Mouse (Mus musculus): ENCODE results near the gene Dlgap5.

Gene Dlgap5

GRCm38 (mm10) chr14:47395462-47396026 lies 22.7 kb downstream of the Dlgap5 start:
- DNase-seq (ENCODE audit: low spot score in 2 of 2): no peak

GRCm38 (mm10) chr14:47395007-47395406 lies 23.2 kb downstream of the Dlgap5 start:
- no peak for DNase-seq (ENCODE audit: low spot score in 2 of 2)

- DNase-seq (ENCODE audit: low spot score in 2 of 2): no peak
These were observed 24.7 kb downstream of the Dlgap5 start for GRCm38 (mm10) chr14:47393354-47394094.

DNA sequence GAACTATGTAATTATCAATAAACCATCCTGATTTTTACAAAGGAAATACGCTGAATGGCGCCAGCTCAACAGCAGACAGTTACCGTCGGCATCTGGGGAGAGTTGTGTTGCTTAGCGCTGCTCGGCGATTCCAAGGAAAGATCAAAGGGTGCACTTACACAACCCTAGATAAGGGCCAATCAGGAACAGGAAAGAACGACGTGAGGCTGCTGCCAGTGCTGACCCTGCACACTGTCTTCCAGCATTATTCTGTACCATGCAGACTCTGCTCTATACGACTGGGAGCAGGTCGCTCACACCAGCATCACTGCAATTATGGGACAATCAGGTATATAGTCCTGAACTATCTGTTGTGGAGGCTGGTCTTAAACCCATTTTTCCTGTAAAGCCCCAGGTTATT lies 32.1 kb downstream of the Dlgap5 start:
- DNase-seq (ENCODE audit: low spot score in 2 of 2): no peak

DNA sequence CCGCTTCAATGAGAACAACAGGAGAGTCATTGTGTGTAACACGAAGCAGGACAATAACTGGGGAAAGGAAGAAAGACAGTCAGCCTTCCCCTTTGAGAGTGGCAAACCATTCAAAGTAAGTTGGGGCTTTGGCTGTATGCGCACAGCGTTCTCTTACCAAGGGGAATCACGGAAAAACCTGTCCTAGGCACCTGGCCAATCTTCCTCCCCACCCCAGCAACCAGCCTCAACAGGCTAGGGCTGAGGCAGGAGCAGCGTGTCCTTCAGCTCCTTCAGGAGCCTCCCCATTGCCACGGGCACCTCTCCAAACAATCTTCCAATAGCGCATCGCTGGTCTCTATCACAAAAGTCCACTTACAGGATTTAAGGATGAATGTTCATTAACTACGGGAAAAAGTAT lies 33.6 kb downstream of the Dlgap5 start:
- no peak for DNase-seq (ENCODE audit: low spot score in 2 of 2)

DNA sequence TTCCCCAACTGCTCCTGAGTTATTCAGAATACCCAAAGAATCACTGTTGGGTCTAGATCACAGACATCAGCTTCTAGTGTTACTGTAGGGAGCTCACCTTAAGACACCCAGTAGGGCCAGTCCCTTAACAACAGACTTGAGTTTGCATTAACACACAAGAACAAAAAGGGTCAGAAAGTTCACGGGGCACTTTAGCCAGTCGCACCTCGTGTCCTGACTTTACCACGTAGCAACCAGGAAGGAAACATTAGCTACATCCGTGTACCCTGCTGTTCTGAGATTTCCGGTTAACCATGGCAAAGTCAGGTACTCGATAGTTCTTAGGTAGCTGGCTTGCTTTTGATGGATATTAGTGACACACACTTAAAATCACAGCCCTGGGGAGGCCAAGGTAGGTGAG lies 34.3 kb downstream of the Dlgap5 start:
- no peak for DNase-seq (ENCODE audit: low spot score in 2 of 2)

DNA sequence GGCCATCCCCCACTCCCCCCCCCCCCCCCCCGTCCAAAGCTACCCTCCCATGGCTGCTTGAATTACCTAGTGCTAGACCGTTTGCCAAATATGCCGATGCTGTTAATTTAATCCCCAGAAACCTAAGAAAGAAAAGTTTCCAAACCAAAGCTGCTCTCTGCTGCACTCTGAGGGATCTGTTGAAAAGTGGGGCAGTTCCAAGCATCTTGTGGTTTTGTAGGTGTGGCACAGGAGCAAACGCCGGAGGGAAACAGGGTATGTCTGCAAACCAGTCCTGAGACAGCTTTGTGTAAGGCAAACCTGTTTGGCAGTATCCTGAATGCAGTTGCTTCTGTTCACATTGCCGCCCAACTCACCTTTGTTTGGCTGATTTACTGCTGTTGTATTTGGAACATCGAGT lies 39.9 kb downstream of the Dlgap5 start:
- DNase-seq (ENCODE audit: low spot score in 2 of 2): no peak

- DNase-seq (ENCODE audit: low spot score in 2 of 2): no peak
These were observed 41.7 kb downstream of the Dlgap5 start for GRCm38 (mm10) chr14:47376526-47376925.

DNA sequence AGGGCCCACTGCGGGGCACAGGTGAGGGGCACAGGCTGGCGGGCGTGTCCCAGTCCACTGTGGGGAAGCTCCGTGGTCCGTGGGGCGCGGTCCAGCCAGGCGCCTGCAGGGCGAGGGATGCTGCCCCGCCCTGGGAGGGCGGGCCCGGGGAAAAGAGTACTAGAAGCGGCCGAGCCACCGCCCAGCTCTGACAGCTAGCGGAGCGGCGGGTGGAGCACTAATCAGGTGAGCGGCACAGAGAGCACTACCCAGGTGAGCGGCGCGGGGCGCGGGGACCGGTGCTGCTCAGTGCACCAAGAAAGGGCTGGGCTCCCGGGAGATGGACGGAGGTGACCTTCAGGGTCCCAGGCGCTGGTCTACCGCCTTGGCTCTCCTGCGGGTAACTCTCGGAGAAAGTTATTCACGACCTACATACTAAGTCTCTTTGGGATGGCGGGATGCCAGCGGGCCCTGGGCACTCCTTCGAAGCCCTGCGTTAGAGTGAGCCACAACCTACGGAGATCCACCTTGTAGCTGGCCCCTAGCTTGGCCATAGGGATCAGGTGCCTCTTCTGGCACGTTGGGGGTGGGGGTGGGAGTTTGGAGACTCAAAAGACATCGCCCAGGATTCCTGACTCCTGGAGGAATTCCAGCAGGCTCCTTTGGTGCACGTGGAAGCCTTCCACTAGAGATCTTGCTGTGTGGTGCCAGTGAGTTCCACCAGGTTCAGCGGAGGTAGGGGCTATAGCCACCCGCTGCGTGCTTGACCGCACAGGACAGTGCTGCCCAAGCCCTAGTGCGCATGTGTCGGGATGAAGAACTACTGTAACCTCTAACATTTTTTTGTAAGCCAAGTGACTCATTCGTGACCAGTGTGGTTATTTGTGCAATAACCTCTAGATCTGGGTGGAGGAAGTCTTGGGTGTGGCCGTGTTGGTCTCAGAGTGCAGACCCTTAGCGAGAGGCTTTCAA lies 44.2 kb downstream of the Dlgap5 start:
- DNase-seq (ENCODE audit: low spot score in 2 of 2): no peak

- DNase-seq (ENCODE audit: low spot score in 2 of 2): no peak
These were observed 46.5 kb downstream of the Dlgap5 start for GRCm38 (mm10) chr14:47371689-47372088.

GRCm38 (mm10) chr14:47370790-47371189 lies 47.4 kb downstream of the Dlgap5 start:
- no peak for DNase-seq (ENCODE audit: low spot score in 2 of 2)

DNA sequence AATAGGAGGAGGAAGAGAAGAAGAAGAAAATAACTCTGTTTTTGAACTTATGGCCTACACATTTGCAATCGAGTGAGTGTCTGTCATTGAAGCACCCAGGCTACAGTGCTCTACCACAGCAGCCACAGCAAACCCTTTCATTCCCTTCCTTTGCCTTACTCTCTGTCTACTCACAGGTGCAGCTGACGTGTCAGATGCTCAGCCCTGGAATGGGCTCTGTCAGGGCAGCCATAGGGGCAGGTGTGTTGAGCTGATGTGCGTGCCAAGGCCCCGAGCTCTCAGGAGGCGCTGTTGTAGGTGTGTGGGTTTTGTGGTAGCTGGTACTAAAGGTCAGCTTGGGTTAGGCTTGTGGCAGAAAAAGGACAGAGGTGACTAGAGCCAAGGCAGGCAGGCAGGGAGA lies 48.5 kb downstream of the Dlgap5 start:
- DNase-seq (ENCODE audit: low spot score in 2 of 2): no peak

- DNase-seq (ENCODE audit: low spot score in 2 of 2): peak; percentile 44 to 59
These were observed 50.7 kb downstream of the Dlgap5 start, which contains the start of gene Lgals3 for GRCm38 (mm10) chr14:47367461-47367860. Lgals3 (plus strand) TSS chr14:47367751.

DNA sequence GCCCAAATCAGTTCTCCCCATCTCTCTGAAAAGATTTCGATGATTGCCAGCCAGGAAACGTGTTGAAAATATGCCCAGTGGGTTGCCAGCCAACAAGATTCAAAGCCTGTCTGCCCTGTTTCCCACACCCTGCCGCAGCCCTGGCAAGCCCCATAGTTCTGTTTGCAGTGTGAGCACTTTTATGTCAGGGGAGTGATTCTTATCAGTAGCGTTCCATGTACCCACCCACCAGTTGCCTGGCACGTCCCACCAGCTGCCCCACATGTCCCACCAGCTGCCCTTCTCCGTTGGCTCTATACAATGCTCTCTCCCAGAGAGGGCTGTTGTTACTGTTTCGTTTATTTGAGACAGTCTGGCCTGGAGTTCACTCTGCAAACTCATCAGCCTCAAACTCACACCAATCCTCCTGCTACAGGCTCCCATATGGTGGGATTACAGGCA lies 51.3 kb downstream of the Dlgap5 start:
- peak in 1 of 2 experiments; percentile 15 for DNase-seq (ENCODE audit: low spot score in 2 of 2)

GRCm38 (mm10) chr14:47364742-47365449 lies 53.3 kb downstream of the Dlgap5 start:
- no peak for DNase-seq (ENCODE audit: low spot score in 2 of 2)

DNA sequence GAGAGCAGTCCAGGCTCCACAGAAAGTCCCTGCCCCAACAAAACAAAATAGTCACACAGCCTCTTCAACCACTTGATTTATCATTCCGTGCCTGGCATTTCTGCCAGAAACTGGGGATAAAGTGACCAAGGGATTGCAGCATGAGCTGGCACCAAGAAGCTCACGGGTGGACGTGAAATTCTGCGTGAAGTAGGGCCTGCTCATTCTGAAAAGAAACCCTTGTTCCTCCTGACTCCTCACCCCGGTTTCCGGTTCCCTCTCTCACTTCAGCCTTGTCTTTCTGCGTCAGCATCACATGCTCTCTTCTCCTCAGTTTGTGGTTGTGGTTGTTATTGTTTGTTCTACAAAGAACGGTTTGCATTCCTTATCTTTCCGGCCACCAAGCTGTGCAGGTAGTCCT lies 56.3 kb downstream of the Dlgap5 start:
- DNase-seq (ENCODE audit: low spot score in 2 of 2): no peak

GRCm38 (mm10) chr14:47361418-47361817 lies 56.8 kb downstream of the Dlgap5 start:
- no peak for DNase-seq (ENCODE audit: low spot score in 2 of 2)

- no peak for DNase-seq (ENCODE audit: low spot score in 2 of 2)
These were observed 58.6 kb downstream of the Dlgap5 start for GRCm38 (mm10) chr14:47359610-47360009.

DNA sequence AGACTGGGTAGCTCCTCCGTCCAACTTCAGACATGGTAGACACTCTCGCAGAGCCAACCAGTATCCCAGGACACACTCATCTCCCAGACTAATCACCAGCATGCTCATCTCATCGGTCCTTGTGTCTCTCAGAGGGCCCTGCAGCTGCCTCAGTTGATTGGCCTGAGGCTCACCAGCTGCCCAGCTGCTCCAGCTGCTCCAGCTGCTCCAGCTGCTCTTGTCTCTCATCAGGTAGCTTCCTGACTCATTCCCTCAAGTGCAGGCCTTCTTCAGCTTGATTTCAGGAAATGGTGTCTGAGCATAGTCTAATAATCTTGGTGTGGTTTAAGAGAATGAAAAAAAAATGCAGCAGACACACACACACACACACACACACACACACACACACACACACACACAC lies 61.6 kb downstream of the Dlgap5 start:
- DNase-seq (ENCODE audit: low spot score in 2 of 2): no peak

DNA sequence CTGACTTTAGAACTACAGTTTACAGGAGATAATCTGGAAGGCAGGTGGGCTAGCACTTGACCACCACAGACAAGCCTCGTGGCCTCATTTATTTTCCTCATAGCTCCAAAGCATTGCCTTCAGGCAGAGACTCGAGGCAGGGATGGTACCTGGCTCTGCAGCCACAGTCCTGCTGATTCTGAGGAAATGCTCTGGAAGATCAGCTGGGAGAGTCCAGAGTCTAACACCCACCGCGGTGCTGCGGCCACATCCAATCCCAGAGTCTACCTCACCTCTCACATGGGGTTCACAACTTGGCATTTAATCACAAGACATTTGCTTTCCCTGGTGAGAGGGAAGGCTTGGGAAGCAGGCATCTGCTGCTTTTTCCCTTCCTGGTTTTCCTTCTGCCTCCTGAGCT lies 63.3 kb downstream of the Dlgap5 start:
- no peak for DNase-seq (ENCODE audit: low spot score in 2 of 2)

GRCm38 (mm10) chr14:47354111-47354577 lies 64.1 kb downstream of the Dlgap5 start:
- no peak for DNase-seq (ENCODE audit: low spot score in 2 of 2)

DNA sequence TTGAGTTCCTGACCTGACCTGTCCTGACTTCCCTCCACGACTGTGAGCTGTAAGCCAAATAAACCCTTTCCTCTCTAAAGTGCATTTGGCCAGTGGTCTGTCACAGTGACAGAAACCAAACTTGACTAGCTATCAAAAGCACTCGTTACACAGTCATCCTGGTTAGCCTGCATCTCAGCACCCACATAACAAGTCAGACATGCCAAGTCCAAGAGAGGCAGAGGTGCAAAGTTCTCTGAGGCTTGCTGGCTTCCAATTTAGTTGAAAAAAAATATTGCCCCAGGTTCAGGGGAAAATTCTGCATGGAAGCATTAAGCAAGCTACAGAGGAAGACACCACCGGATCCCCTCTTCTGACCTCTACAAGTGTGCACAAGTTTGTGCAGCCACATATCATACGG lies 65.0 kb downstream of the Dlgap5 start:
- DNase-seq (ENCODE audit: low spot score in 2 of 2): no peak
